Mouse (Mus musculus) testis, adult 2 months (tissue): ENCODE data around the gene Mat1a.

Source experiments
- CTCF ChIP-seq: fragments of 200-500 bp; IDR thresholded peaks from 2 replicates; pipeline ENCODE4 v1.5.1; 2012; ENCODE audit warnings: low read depth, mild to moderate bottlenecking, inconsistent platforms, low read length, moderate library complexity; ENCODE audit not compliant: control insufficient read depth, insufficient read depth, insufficient replicate concordance
- POLR2A ChIP-seq: fragments of 200-500 bp; IDR thresholded peaks from 2 replicates; pipeline ENCODE4 v1.6.1; 2012; ENCODE audit warnings: low read depth, mild to moderate bottlenecking, inconsistent platforms, low read length, moderate library complexity; ENCODE audit not compliant: control insufficient read depth

DNA sequence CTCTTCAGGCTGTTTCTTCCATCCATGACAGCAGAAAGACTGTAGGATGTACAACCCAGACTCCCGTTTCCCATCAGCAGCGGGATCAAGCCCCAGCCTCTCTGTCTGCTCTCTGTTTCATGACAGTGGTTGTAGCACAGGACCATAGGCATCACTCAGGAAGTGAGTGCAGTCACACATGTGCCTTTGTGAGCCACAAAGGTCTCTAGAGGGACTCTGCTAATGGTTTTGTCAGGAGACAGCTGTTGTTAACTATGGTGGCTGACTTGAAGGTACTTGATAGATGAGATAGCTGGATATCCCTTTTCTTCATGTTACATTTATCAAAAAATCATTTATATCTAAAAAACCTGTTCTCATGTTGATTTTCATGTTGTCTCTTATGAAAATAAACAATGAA, 22.4 kb upstream of the Mat1a start:
- TF ChIP-seq CTCF (no peak), POLR2A (no peak)
